Mouse (Mus musculus) hindbrain, embryonic 12.5 days (tissue): Measurements from ENCODE around the gene Tnfrsf14. TPM values are rescaled to one million over a fixed set of nuclear protein-coding genes. Genes with fewer than 3 reads are reported as not detected.

Source experiments
- ATAC-seq: fragments of 200-750 bp; cut with Nextera tagmentation; 2 replicates; pipeline ENCODE4 v1.8.0; 2017; ENCODE audit warnings: moderate TSS enrichment; ENCODE audit not compliant: low FRiP score
- H3K27ac ChIP-seq: fragments of 300-500 bp; sonication (generic); 2 replicates; pipeline ENCODE4 v1.5.1; 2016; ENCODE audit warnings: mild to moderate bottlenecking
- H3K27me3 ChIP-seq: fragments of 300-500 bp; sonication (generic); 2 replicates; pipeline ENCODE4 v1.6.1; 2016; ENCODE audit warnings: mild to moderate bottlenecking
- H3K36me3 ChIP-seq: fragments of 300-500 bp; sonication (generic); 2 replicates; pipeline ENCODE4 v1.6.1; 2016; ENCODE audit warnings: mild to moderate bottlenecking
- H3K4me1 ChIP-seq: fragments of 300-500 bp; sonication (generic); 2 replicates; pipeline ENCODE4 v1.6.1; 2016
- H3K4me2 ChIP-seq: fragments of 300-500 bp; sonication (generic); replicated peaks from 2 replicates; pipeline ENCODE4 v1.6.1; 2016; ENCODE audit warnings: mild to moderate bottlenecking
- H3K4me3 ChIP-seq: fragments of 300-500 bp; sonication (generic); 2 replicates; pipeline ENCODE4 v1.5.1; 2016; ENCODE audit warnings: mild to moderate bottlenecking
- H3K9ac ChIP-seq: fragments of 300-500 bp; sonication (generic); 2 replicates; pipeline ENCODE4 v1.6.1; 2016; ENCODE audit warnings: mild to moderate bottlenecking, moderate library complexity
- H3K9me3 ChIP-seq: fragments of 300-500 bp; sonication (generic); replicated peaks from 2 replicates; pipeline ENCODE4 v1.6.1; 2016; ENCODE audit warnings: mild to moderate bottlenecking
- WGBS: fragments of 180-500 bp; shearing (Covaris S2); methylation state at CpG from one replicate; pipeline ENCODE4 v1.1.7; 2016; 5-methylcytosine and 5-hydroxymethylcytosine counted together
- polyA plus RNA-seq: library from polyadenylated mRNA; unstranded; fragments of >200 nt; fragmentation: Nextera tagmentation; extraction: Ambion mirVana; gene quantifications from 2 replicates; pipeline ENCODE4 v1.2.1, GENCODE M21; 2016

Tnfrsf14 gene
- polyA plus RNA-seq, 1 experiment from 2014 or later = 0.97 TPM

GRCm38 (mm10) chr4:154927899-154928337 lies 445 bp downstream of the Tnfrsf14 start:
- Histone ChIP-seq H3K9me3 (no peaks in the 10 kb centered on the region), H3K27me3 (no peaks in the 10 kb centered on the region), H3K9ac (no peak overlapping the region), H3K4me3 (no peak overlapping the region), H3K4me2 (no peak overlapping the region), H3K4me1 (peaks cover 8% of the 10 kb centered on the region; the same call in 1 of the 2 replicates), H3K36me3 (no peaks in the 10 kb centered on the region), H3K27ac (0 out of 2 replicates have a peak overlapping the region, but pooled peaks have one; percentile 5)
- 60% methylated on average over 5 of the region's 5 CpGs for WGBS
- no peak for ATAC-seq

DNA sequence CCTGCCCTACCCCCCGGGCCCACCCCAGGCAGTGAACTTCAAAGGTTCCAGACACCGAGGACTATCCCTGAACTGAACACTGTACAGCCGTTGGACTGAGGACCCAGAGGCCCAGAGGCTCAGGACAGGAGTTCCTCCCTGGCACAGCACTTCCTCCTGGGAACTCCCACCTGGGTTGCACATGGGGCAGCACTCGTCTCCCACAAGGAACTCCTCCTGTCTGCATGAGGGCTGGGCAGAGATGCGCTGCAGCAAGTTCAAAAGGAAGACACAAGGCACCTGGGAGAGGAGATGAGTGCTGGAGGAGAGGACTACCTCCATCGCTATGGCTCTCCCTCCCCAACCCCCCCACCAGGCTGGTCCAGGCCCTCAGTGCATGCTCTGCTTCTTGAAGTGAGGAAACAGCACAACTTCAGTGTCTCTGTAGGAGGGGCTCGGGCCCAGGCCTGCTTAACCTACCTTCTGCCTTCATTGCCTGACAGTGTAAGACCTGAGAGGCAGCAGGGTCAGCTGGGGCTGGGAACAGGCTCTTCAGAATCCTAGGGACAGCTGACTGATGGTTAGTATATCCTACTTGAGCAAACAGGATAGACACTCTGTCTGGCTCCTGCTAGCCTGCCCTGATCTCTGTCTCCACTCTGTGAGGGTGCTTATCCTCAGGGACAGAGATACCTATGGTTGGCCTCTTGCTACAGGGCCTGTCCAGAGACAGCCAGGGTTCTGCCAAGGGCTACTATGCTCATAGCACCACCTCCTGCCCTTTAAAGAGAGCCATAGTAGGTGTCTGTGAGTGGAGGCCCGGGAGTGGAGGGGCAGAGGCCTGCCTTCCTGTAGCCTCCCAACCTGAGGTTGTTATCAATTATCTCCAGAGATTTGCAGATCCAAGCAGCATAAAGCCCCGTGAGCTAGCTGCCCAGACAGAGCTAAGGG lies 1.1 kb downstream of the Tnfrsf14 start:
- no peaks in the 10 kb centered on the region for H3K36me3 ChIP-seq
- H3K27ac ChIP-seq = peak overlapping the region; percentile 5; the same call in 1 of the 2 replicates
- H3K9me3 ChIP-seq = no peaks in the 10 kb centered on the region
- WGBS = 68% methylated on average over 9 of the region's 9 CpGs
- H3K4me1 ChIP-seq = peaks cover 8% of the 10 kb centered on the region; the same call in 1 of the 2 replicates
- no peak overlapping the region for H3K4me2 ChIP-seq
- H3K9ac ChIP-seq = no peak overlapping the region
- ATAC-seq = no peak
- no peaks in the 10 kb centered on the region for H3K27me3 ChIP-seq
- no peak overlapping the region for H3K4me3 ChIP-seq

DNA sequence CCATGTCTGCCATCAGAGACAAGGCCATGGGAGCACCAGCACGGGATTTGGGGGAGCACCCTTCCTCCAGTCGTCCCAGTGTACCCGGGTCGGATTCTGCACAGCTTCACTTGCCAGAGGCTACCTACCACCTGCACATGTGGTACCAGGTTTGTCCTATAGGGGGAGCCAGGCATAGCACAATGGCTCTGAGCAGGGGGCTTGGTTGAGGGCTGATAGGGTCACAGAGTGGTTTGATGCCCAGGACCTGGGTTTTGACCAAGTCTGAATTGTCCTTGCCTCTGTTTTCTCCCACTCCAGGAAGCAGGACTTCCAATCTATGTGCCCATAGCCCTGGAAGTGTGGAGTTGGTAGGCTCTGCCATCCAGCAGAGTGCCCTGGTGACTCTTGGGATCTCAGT lies 3.0 kb downstream of the Tnfrsf14 start:
- H3K27ac ChIP-seq = no peak overlapping the region
- no peaks in the 10 kb centered on the region for H3K36me3 ChIP-seq
- no peak overlapping the region for H3K4me3 ChIP-seq
- 62% methylated on average over 4 of the region's 4 CpGs for WGBS
- no peaks in the 10 kb centered on the region for H3K27me3 ChIP-seq
- no peaks in the 10 kb centered on the region for H3K9me3 ChIP-seq
- no peak overlapping the region for H3K9ac ChIP-seq
- peaks cover 8% of the 10 kb centered on the region; the same call in 1 of the 2 replicates for H3K4me1 ChIP-seq
- ATAC-seq = no peak
- no peak overlapping the region for H3K4me2 ChIP-seq

DNA sequence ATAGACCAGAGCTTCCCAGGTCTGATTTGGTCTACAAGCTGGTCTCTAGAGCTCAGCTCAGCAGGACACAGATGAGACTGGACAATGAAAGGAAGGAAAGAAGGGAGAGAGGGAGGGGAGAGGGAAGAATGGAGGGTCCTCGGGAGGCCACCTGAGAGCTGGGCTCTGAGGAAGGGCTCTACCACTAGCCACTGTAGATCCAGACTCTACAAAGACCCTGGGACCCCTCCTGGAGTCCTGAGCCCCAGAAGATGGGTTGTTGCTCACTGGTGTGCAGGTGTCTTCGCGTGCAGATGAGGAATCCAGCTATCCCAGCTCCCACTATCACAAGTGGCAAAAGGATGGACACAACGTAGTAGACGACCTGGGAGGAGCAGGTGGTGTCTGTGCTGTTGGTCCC lies 5.4 kb downstream of the Tnfrsf14 start:
- Histone ChIP-seq H3K9ac (no peak overlapping the region), H3K36me3 (no peaks in the 10 kb centered on the region), H3K4me1 (no peaks in the 10 kb centered on the region; the same call in 1 of the 2 replicates), H3K4me2 (no peak overlapping the region), H3K27me3 (no peaks in the 10 kb centered on the region), H3K9me3 (no peaks in the 10 kb centered on the region), H3K4me3 (no peak overlapping the region), H3K27ac (no peak overlapping the region)
- no peak for ATAC-seq
- 83% methylated on average over 5 of the region's 5 CpGs for WGBS

DNA sequence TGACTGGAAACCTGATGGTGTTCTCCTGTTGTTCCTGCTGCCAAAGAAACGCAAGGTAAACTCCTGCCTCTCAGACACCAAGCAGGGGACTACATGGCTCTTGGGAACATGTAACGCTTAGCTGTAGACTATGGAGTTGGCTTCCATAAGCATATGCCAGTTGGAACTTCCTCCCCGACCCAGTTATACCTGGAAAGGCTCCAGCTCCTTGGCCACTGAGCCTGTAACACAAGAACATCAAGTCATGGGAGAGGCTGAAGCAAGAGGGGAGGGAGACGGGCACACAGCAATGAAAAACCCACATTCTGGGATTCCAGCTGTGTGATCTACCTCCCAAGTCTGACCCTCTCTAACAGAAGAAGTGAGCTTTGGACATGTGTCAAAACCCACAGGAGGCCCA lies 6.1 kb downstream of the Tnfrsf14 start:
- no peak overlapping the region for H3K4me2 ChIP-seq
- H3K36me3 ChIP-seq = no peaks in the 10 kb centered on the region
- no peaks in the 10 kb centered on the region for H3K27me3 ChIP-seq
- no peak overlapping the region for H3K27ac ChIP-seq
- H3K9ac ChIP-seq = no peak overlapping the region
- no peak for ATAC-seq
- H3K4me3 ChIP-seq = no peak overlapping the region
- no peaks in the 10 kb centered on the region for H3K9me3 ChIP-seq
- WGBS = 82% methylated on average over 4 of the region's 4 CpGs
- H3K4me1 ChIP-seq = no peaks in the 10 kb centered on the region; the same call in 1 of the 2 replicates

DNA sequence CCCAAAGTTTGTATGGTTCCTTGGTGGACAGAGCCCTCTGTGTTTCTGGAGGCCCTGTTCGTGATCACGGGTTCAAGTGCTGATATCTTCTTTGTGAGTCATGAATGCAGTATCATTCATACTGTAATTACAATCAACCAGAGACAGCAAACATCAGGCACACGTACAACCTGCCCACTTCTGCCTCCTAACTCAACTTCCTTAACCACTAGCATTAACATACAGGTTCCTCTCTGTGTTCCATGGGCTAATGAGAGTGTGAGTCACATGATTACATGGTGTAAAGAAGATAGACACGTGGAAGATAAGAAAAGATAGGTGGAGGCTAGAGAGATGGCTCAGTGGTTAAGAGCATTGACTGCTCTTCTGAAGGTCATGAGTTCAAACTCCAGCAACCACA lies 11.7 kb downstream of the Tnfrsf14 start:
- Histone ChIP-seq H3K27me3 (no peaks in the 10 kb centered on the region), H3K4me2 (no peak overlapping the region), H3K4me1 (no peaks in the 10 kb centered on the region), H3K4me3 (no peak overlapping the region), H3K27ac (no peak overlapping the region), H3K9me3 (no peaks in the 10 kb centered on the region), H3K9ac (no peak overlapping the region), H3K36me3 (no peaks in the 10 kb centered on the region)
- ATAC-seq = no peak
- 90% methylated on average over 4 of the region's 4 CpGs for WGBS

GRCm38 (mm10) chr4:154915286-154915685 lies 13.1 kb downstream of the Tnfrsf14 start:
- Histone ChIP-seq H3K27ac (no peak overlapping the region), H3K9me3 (no peaks in the 10 kb centered on the region), H3K4me1 (0 out of 2 replicates have a peak, but pooled peaks cover 9% of the 10 kb centered on the region), H3K9ac (no peak overlapping the region), H3K36me3 (no peaks in the 10 kb centered on the region), H3K4me3 (no peak overlapping the region), H3K27me3 (no peaks in the 10 kb centered on the region), H3K4me2 (no peak overlapping the region)
- ATAC-seq = no peak
- WGBS = 82% methylated on average over 10 of the region's 10 CpGs

- Histone ChIP-seq H3K27me3 (no peaks in the 10 kb centered on the region), H3K4me1 (0 out of 2 replicates have a peak, but pooled peaks cover 9% of the 10 kb centered on the region), H3K9me3 (no peaks in the 10 kb centered on the region), H3K27ac (no peak overlapping the region), H3K9ac (no peak overlapping the region), H3K4me3 (no peak overlapping the region), H3K36me3 (no peaks in the 10 kb centered on the region), H3K4me2 (no peak overlapping the region)
- WGBS = 79% methylated on average over 3 of the region's 3 CpGs
- ATAC-seq = no peak
These were observed 13.7 kb downstream of the Tnfrsf14 start for GRCm38 (mm10) chr4:154914707-154915106.

- Histone ChIP-seq H3K9me3 (no peaks in the 10 kb centered on the region), H3K4me2 (no peak overlapping the region), H3K9ac (no peak overlapping the region), H3K27ac (no peak overlapping the region), H3K4me1 (0 out of 2 replicates have a peak, but pooled peaks cover 9% of the 10 kb centered on the region), H3K36me3 (no peaks in the 10 kb centered on the region), H3K27me3 (no peaks in the 10 kb centered on the region), H3K4me3 (no peak overlapping the region)
- WGBS = 95% methylated on average over 4 of the region's 4 CpGs
- no peak for ATAC-seq
These were observed 14.1 kb downstream of the Tnfrsf14 start for GRCm38 (mm10) chr4:154914252-154914651.

DNA sequence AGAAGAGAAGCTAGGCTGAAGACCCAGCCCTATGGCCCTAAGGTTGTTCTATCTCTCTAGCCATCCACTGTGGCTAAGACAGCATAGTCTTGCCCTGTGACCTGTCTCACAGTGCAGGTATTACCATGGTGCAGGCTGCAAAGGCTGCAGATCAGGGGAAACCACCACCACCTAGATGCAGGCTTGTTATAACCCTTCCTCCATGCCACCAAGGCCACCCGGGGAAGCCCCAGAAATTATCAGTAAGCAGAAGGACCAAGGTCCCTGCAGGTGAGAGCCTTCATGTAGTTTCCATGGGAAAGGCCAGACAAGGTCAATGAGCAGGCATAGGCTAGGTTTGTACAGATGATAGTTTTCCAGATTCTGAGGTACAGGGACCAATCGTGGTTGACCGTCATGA lies 14.5 kb downstream of the Tnfrsf14 start:
- ATAC-seq = no peak
- Histone ChIP-seq H3K27me3 (no peaks in the 10 kb centered on the region), H3K27ac (no peak overlapping the region), H3K36me3 (no peaks in the 10 kb centered on the region), H3K4me1 (0 out of 2 replicates have a peak, but pooled peaks cover 9% of the 10 kb centered on the region), H3K9me3 (no peaks in the 10 kb centered on the region), H3K4me2 (no peak overlapping the region), H3K9ac (no peak overlapping the region), H3K4me3 (no peak overlapping the region)
- 93% methylated on average over 3 of the region's 3 CpGs for WGBS

DNA sequence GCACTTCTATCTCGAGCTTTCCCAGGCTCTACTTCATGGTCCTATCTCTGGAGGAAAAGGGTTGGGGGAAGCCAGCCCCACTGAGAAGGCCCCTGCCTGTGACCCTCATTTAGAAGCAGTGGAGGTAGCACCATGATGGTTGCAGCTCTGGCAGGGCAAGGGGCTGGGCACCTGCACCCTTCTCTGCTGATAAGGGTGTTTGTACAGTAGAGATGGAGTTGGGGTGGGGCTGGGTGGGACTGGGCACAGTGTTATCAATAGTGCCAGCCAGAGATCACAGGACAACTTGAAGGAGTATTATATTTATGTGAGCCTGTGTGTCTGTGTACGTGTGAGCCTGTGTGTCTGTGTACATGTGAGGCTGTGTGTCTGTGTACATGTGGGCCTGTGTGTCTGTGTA lies 16.7 kb downstream of the Tnfrsf14 start:
- WGBS = 75% methylated on average over 2 of the region's 2 CpGs

GRCm38 (mm10) chr4:154910606-154911522 lies 17.5 kb downstream of the Tnfrsf14 start:
- H3K27me3 ChIP-seq = no peaks in the 10 kb centered on the region
- peaks cover 11% of the 10 kb centered on the region; the same call in 1 of the 2 replicates for H3K4me1 ChIP-seq
- no peak overlapping the region for H3K9ac ChIP-seq
- H3K4me3 ChIP-seq = no peak overlapping the region
- H3K4me2 ChIP-seq = 0 out of 2 replicates have a peak overlapping the region, but pooled peaks have one; percentile 2
- no peaks in the 10 kb centered on the region for H3K9me3 ChIP-seq
- no peaks in the 10 kb centered on the region for H3K36me3 ChIP-seq
- WGBS = 17% methylated on average over 15 of the region's 15 CpGs
- no peak overlapping the region for H3K27ac ChIP-seq
- no peak for ATAC-seq

More for the DNA sequence above, 16.7 kb downstream of the Tnfrsf14 start:
- H3K9ac ChIP-seq = no peak overlapping the region
- H3K4me2 ChIP-seq = no peak overlapping the region
- no peaks in the 10 kb centered on the region for H3K9me3 ChIP-seq
- H3K36me3 ChIP-seq = no peaks in the 10 kb centered on the region
- no peak overlapping the region for H3K27ac ChIP-seq
- peaks cover 11% of the 10 kb centered on the region; the same call in 1 of the 2 replicates for H3K4me1 ChIP-seq
- no peak for ATAC-seq
- no peaks in the 10 kb centered on the region for H3K27me3 ChIP-seq
- H3K4me3 ChIP-seq = no peak overlapping the region
